Mouse (Mus musculus) G1E (cell line): ENCODE results near the gene Zfp266.

ENCODE experiments used
- CTCF ChIP-seq: IDR thresholded peaks from 2 replicates; pipeline ENCODE4 v1.5.1; 2012; ENCODE audit warnings: low read depth, low read length, inconsistent platforms, mixed read lengths
- GATA1 ChIP-seq: IDR thresholded peaks from 2 replicates; pipeline ENCODE4 v1.6.1; 2012; ENCODE audit warnings: borderline replicate concordance, low read length, inconsistent platforms, mixed read lengths
- GATA2 ChIP-seq: IDR thresholded peaks from 2 replicates; pipeline ENCODE4 v1.6.1; 2012; ENCODE audit warnings: low read depth, low read length, inconsistent platforms, borderline replicate concordance
- POLR2AphosphoS5 ChIP-seq: IDR thresholded peaks from 2 replicates; pipeline ENCODE4 v1.6.1; 2012; ENCODE audit warnings: low read depth, low read length, inconsistent platforms; ENCODE audit not compliant: insufficient replicate concordance
- TAL1 ChIP-seq: conservative IDR thresholded peaks from 2 replicates; pipeline ENCODE4 v1.6.1; 2012; ENCODE audit warnings: low read depth, low read length, inconsistent platforms, mixed read lengths

GRCm38 (mm10) chr9:20514016-20514415 lies 7.2 kb downstream of the Zfp266 start:
- TF ChIP-seq TAL1 (no peak), CTCF (no peak), GATA1 (no peak), POLR2AphosphoS5 (no peak), GATA2 (no peak)
